Mouse (Mus musculus) lung, postnatal 0 days (tissue): ENCODE data around the gene 1700016K19Rik. TPM values are rescaled to one million over a fixed set of nuclear protein-coding genes. Genes with fewer than 3 reads are reported as not detected.

ENCODE experiments used
- ATAC-seq: fragments of 200-750 bp; cut with Nextera tagmentation; 2 replicates; pipeline ENCODE4 v1.8.0; 2017; ENCODE audit warnings: moderate library complexity
- DNase-seq: peaks from one replicate; pipeline ENCODE4 v3.0.0-alpha.2; 2016; ENCODE audit warnings: low spot score
- H3K27ac ChIP-seq: fragments of 300-500 bp; sonication (generic); 2 replicates; pipeline ENCODE4 v1.5.1; 2014; ENCODE audit warnings: antibody characterized with exemption, mild to moderate bottlenecking, low read length, mixed read lengths
- H3K27me3 ChIP-seq: fragments of 300-500 bp; sonication (generic); replicated peaks from 2 replicates; pipeline ENCODE4 v1.6.1; 2014; ENCODE audit warnings: low read length, mixed read lengths; ENCODE audit not compliant: insufficient read depth
- H3K36me3 ChIP-seq: fragments of 300-500 bp; sonication (generic); 2 replicates; pipeline ENCODE4 v1.6.1; 2014; ENCODE audit warnings: low read length, mixed read lengths; ENCODE audit not compliant: insufficient read depth
- H3K4me1 ChIP-seq: fragments of 300-500 bp; sonication (generic); 2 replicates; pipeline ENCODE4 v1.6.1; 2014; ENCODE audit warnings: antibody characterized with exemption, low read depth, low read length, mixed read lengths; ENCODE audit not compliant: insufficient read depth
- H3K4me2 ChIP-seq: fragments of 300-500 bp; sonication (generic); replicated peaks from 2 replicates; pipeline ENCODE4 v1.6.1; 2014; ENCODE audit warnings: low read depth, mild to moderate bottlenecking, low read length, moderate library complexity, mixed read lengths
- H3K4me3 ChIP-seq: fragments of 300-500 bp; sonication (generic); 2 replicates; pipeline ENCODE4 v1.5.1; 2014; ENCODE audit warnings: low read depth, low read length
- H3K9ac ChIP-seq: fragments of 300-500 bp; sonication (generic); replicated peaks from 2 replicates; pipeline ENCODE4 v1.6.1; 2014; ENCODE audit warnings: low read depth, mild to moderate bottlenecking
- H3K9me3 ChIP-seq: fragments of 300-500 bp; sonication (generic); 2 replicates; pipeline ENCODE4 v1.6.1; 2016; ENCODE audit warnings: low read length, mixed read lengths
- CTCF ChIP-seq: IDR thresholded peaks from 2 replicates; pipeline ENCODE4 v1.5.1; 2016; ENCODE audit warnings: antibody characterized with exemption, mild to moderate bottlenecking
- EP300 ChIP-seq: IDR thresholded peaks from 2 replicates; pipeline ENCODE4 v1.6.1; 2016; ENCODE audit warnings: antibody characterized with exemption, mild to moderate bottlenecking, control low read depth
- WGBS: fragments of 180-500 bp; shearing (Covaris S2); extraction: QIAGEN DNeasy Blood & Tissue Kit; methylation state at CpG from one replicate; pipeline ENCODE4 v1.1.7; 2014; 5-methylcytosine and 5-hydroxymethylcytosine counted together
- polyA plus RNA-seq: library from polyadenylated mRNA; unstranded; fragments of >200 nt; fragmentation: Nextera tagmentation; extraction: Ambion mirVana; gene quantifications from 2 replicates; pipeline ENCODE4 v1.2.1, GENCODE M21; 2015

Gene 1700016K19Rik
- polyA plus RNA-seq, 1 experiment from 2014 or later = 15.5 TPM

GRCm38 (mm10) chr11:76025080-76025583 is 25.4 kb downstream of the 1700016K19Rik start:
- no peak for DNase-seq
- ATAC-seq = no peak
- Histone ChIP-seq H3K27ac (no peak overlapping the region), H3K4me1 (peaks cover 9% of the 10 kb centered on the region; the same call in 1 of the 2 replicates), H3K9ac (no peak overlapping the region), H3K4me3 (0 out of 2 replicates have a peak overlapping the region, but pooled peaks have one; percentile 94), H3K4me2 (peak overlapping the region; percentile 94), H3K9me3 (no peaks in the 10 kb centered on the region), H3K27me3 (no peaks in the 10 kb centered on the region), H3K36me3 (peaks cover 6% of the 10 kb centered on the region; the same call in 1 of the 2 replicates)
- WGBS = 67% methylated on average over 7 of the region's 7 CpGs
- TF ChIP-seq CTCF = no peak
- no peak for TF ChIP-seq EP300

DNA sequence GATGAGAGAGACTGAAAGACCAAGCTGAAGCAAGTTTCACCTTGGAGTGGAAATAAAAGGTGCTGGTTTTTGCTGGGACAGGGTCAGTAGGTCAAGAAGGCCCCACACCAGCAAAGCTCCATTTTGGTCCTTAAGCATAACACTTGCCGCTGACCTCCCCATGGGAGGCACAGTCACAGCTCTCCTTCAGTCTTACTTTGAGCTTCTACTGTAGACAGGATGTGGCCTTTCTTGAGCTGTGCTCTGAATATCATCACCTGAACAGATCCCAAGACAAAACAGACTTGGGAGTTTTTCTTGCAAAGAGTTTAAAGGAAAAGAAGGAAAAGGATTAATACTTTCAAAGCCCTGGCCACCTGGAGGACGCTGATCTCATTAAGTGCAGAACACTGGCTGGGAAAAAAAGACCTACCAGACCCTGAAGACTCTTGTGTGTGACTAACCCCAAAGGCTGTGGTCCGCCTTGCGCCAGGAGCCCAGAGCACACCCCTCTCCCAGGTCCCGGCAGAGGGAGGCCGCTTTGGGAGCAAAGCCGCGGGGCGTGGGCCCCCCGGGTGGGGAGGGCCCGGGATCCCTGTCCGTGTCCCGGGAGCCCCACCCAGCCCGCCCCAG is 26.9 kb downstream of the 1700016K19Rik start:
- Histone ChIP-seq H3K27me3 (no peaks in the 10 kb centered on the region), H3K4me3 (peak overlapping the region; percentile 94), H3K9ac (peak overlapping the region; percentile 88), H3K36me3 (peaks cover 6% of the 10 kb centered on the region; the same call in 1 of the 2 replicates), H3K27ac (peak overlapping the region; percentile 85), H3K4me1 (peaks cover 9% of the 10 kb centered on the region; the same call in 1 of the 2 replicates), H3K4me2 (peak overlapping the region; percentile 94), H3K9me3 (no peaks in the 10 kb centered on the region)
- 5% methylated on average over 11 of the region's 14 CpGs for WGBS
- ATAC-seq = no peak; the same call in 1 of the 2 replicates
- no peak for TF ChIP-seq CTCF
- no peak for TF ChIP-seq EP300
- peak; percentile 42 for DNase-seq

- Histone ChIP-seq H3K9me3 (no peaks in the 10 kb centered on the region), H3K27ac (peak within 1 kb of the TSS; percentile 85), H3K4me3 (peak within 1 kb of the TSS; percentile 94), H3K9ac (peak within 1 kb of the TSS; percentile 88), H3K4me2 (peak within 1 kb of the TSS; percentile 94), H3K27me3 (no peaks in the 10 kb centered on the region), H3K4me1 (peaks cover 9% of the 10 kb centered on the region; the same call in 1 of the 2 replicates), H3K36me3 (peaks cover 6% of the 10 kb centered on the region; the same call in 1 of the 2 replicates)
- TF ChIP-seq CTCF (peak; percentile 65), EP300 (no peak)
- peak; percentile 95 for DNase-seq
- peak; percentile 97 for ATAC-seq
- under 1% methylated on average over 51 of the region's 112 CpGs for WGBS
Observed at GRCm38 (mm10) chr11:76027139-76028071, 27.7 kb downstream of the 1700016K19Rik start, which contains the start of gene Rflnb. Rflnb (minus strand) TSS chr11:76027782.

GRCm38 (mm10) chr11:76028072-76028465 is 28.4 kb downstream of the 1700016K19Rik start:
- Histone ChIP-seq H3K4me3 (peak overlapping the region; percentile 94), H3K4me2 (peak overlapping the region; percentile 94), H3K9ac (0 out of 2 replicates have a peak overlapping the region, but pooled peaks have one; percentile 48), H3K9me3 (no peaks in the 10 kb centered on the region), H3K4me1 (peaks cover 9% of the 10 kb centered on the region; the same call in 1 of the 2 replicates), H3K27me3 (no peaks in the 10 kb centered on the region), H3K27ac (peak overlapping the region; percentile 57; the same call in 1 of the 2 replicates), H3K36me3 (peaks cover 6% of the 10 kb centered on the region; the same call in 1 of the 2 replicates)
- TF ChIP-seq CTCF (no peak), EP300 (no peak)
- DNase-seq = no peak
- 2% methylated on average over 8 of the region's 14 CpGs for WGBS
- peak; percentile 18; the same call in 1 of the 2 replicates for ATAC-seq

- H3K4me3 ChIP-seq = no peak overlapping the region
- no peak overlapping the region for H3K4me2 ChIP-seq
- 0 out of 2 replicates have a peak overlapping the region, but pooled peaks have one; percentile 38 for H3K27ac ChIP-seq
- H3K27me3 ChIP-seq = no peaks in the 10 kb centered on the region
- no peaks in the 10 kb centered on the region for H3K36me3 ChIP-seq
- DNase-seq (peak; percentile 89), ATAC-seq (peak; percentile 83)
- H3K9me3 ChIP-seq = no peaks in the 10 kb centered on the region
- TF ChIP-seq CTCF (no peak), EP300 (peak; percentile 78)
- 0 out of 2 replicates have a peak, but pooled peaks cover 3% of the 10 kb centered on the region for H3K4me1 ChIP-seq
- no peak overlapping the region for H3K9ac ChIP-seq
- WGBS = 63% methylated on average over 6 of the region's 6 CpGs
Observed at GRCm38 (mm10) chr11:76033359-76033758, 33.6 kb downstream of the 1700016K19Rik start.
